Mouse (Mus musculus): Measurements from ENCODE around the gene Pnliprp2. TPM values are rescaled to one million over a fixed set of nuclear protein-coding genes. Genes with fewer than 3 reads are reported as not detected.

Gene Pnliprp2
- polyA plus RNA-seq, 1 experiment from 2014 or later = 0.12 TPM

GRCm38 (mm10) chr19:58742711-58743110 lies 16.8 kb upstream of the Pnliprp2 start:
- Histone ChIP-seq H3K4me3 (ENCODE audit: low read depth, low read length) (no peak overlapping the region), H3K27me3 (ENCODE audit: control insufficient read depth, insufficient read depth, low read length) (no peaks in the 10 kb centered on the region), H3K9me3 (ENCODE audit: control insufficient read depth, low read length) (no peaks in the 10 kb centered on the region), H3K4me1 (ENCODE audit: control insufficient read depth, insufficient read depth, low read length) (no peaks in the 10 kb centered on the region), H3K4me2 (ENCODE audit: low read depth, severe bottlenecking) (no peak overlapping the region), H3K9ac (ENCODE audit: low read length) (no peak overlapping the region), H3K27ac (replicated peaks; ENCODE audit: low read depth, low read length) (no peak overlapping the region), H3K36me3 (ENCODE audit: control insufficient read depth, insufficient read depth, low read length) (no peaks in the 10 kb centered on the region)
- ATAC-seq (ENCODE audit: insufficient number of reproducible peaks, low FRiP score, low TSS enrichment, low read depth) = no peak
- 87% methylated on average over 4 of the region's 4 CpGs for WGBS
- DNase-seq (ENCODE audit: low spot score) = no peak

GRCm38 (mm10) chr19:58743736-58744135 lies 15.8 kb upstream of the Pnliprp2 start:
- Histone ChIP-seq H3K4me2 (ENCODE audit: low read depth, severe bottlenecking) (no peak overlapping the region), H3K9me3 (ENCODE audit: control insufficient read depth, low read length) (no peaks in the 10 kb centered on the region), H3K27me3 (ENCODE audit: control insufficient read depth, insufficient read depth, low read length) (no peaks in the 10 kb centered on the region), H3K4me1 (ENCODE audit: control insufficient read depth, insufficient read depth, low read length) (no peaks in the 10 kb centered on the region), H3K9ac (ENCODE audit: low read length) (no peak overlapping the region), H3K36me3 (ENCODE audit: control insufficient read depth, insufficient read depth, low read length) (no peaks in the 10 kb centered on the region), H3K4me3 (ENCODE audit: low read depth, low read length) (no peak overlapping the region), H3K27ac (replicated peaks; ENCODE audit: low read depth, low read length) (no peak overlapping the region)
- no peak for DNase-seq (ENCODE audit: low spot score)
- 40% methylated on average over 4 of the region's 4 CpGs for WGBS
- ATAC-seq (ENCODE audit: insufficient number of reproducible peaks, low FRiP score, low TSS enrichment, low read depth) = no peak

- no peak for DNase-seq (ENCODE audit: low spot score)
- Histone ChIP-seq H3K4me3 (ENCODE audit: low read depth, low read length) (no peak overlapping the region), H3K4me1 (ENCODE audit: control insufficient read depth, insufficient read depth, low read length) (no peaks in the 10 kb centered on the region), H3K4me2 (ENCODE audit: low read depth, severe bottlenecking) (no peak overlapping the region), H3K9ac (ENCODE audit: low read length) (no peak overlapping the region), H3K27ac (replicated peaks; ENCODE audit: low read depth, low read length) (no peak overlapping the region), H3K9me3 (ENCODE audit: control insufficient read depth, low read length) (no peaks in the 10 kb centered on the region), H3K27me3 (ENCODE audit: control insufficient read depth, insufficient read depth, low read length) (no peaks in the 10 kb centered on the region), H3K36me3 (ENCODE audit: control insufficient read depth, insufficient read depth, low read length) (no peaks in the 10 kb centered on the region)
- WGBS = 88% methylated on average over 9 of the region's 9 CpGs
- ATAC-seq (ENCODE audit: insufficient number of reproducible peaks, low FRiP score, low TSS enrichment, low read depth) = no peak
Observed at GRCm38 (mm10) chr19:58747498-58748000, 12.0 kb upstream of the Pnliprp2 start.

GRCm38 (mm10) chr19:58750822-58751221 lies 8.7 kb upstream of the Pnliprp2 start:
- 84% methylated on average over 2 of the region's 2 CpGs for WGBS
- Histone ChIP-seq H3K27me3 (ENCODE audit: control insufficient read depth, insufficient read depth, low read length) (no peaks in the 10 kb centered on the region), H3K4me3 (ENCODE audit: low read depth, low read length) (no peak overlapping the region), H3K4me1 (ENCODE audit: control insufficient read depth, insufficient read depth, low read length) (no peaks in the 10 kb centered on the region), H3K9me3 (ENCODE audit: control insufficient read depth, low read length) (no peaks in the 10 kb centered on the region), H3K9ac (ENCODE audit: low read length) (no peak overlapping the region), H3K27ac (replicated peaks; ENCODE audit: low read depth, low read length) (no peak overlapping the region), H3K36me3 (ENCODE audit: control insufficient read depth, insufficient read depth, low read length) (no peaks in the 10 kb centered on the region), H3K4me2 (ENCODE audit: low read depth, severe bottlenecking) (no peak overlapping the region)
- ATAC-seq (ENCODE audit: insufficient number of reproducible peaks, low FRiP score, low TSS enrichment, low read depth) (no peak), DNase-seq (ENCODE audit: low spot score) (no peak)

DNA sequence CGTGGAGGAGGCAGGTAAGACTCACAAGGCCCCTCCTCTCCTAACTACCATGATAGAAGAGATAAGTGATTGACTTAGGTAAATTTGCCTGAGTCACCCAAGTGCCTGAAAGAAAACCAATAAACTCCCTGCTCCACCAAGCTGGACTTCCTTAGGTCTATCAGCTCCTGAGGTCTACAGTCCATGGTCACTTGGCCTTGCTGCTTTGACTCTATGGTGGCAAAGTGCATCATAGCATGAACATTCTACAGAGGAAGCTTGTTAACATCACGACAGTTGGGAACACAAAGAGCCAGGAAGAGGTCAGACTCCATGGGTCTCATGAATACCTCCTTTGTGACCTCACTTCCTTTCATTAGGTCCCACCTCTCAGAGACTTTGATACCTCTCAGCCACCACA lies 8.0 kb upstream of the Pnliprp2 start:
- Histone ChIP-seq H3K4me2 (ENCODE audit: low read depth, severe bottlenecking) (no peak overlapping the region), H3K27ac (replicated peaks; ENCODE audit: low read depth, low read length) (no peak overlapping the region), H3K9me3 (ENCODE audit: control insufficient read depth, low read length) (no peaks in the 10 kb centered on the region), H3K9ac (ENCODE audit: low read length) (no peak overlapping the region), H3K36me3 (ENCODE audit: control insufficient read depth, insufficient read depth, low read length) (no peaks in the 10 kb centered on the region), H3K27me3 (ENCODE audit: control insufficient read depth, insufficient read depth, low read length) (no peaks in the 10 kb centered on the region), H3K4me1 (ENCODE audit: control insufficient read depth, insufficient read depth, low read length) (no peaks in the 10 kb centered on the region), H3K4me3 (ENCODE audit: low read depth, low read length) (no peak overlapping the region)
- ATAC-seq (ENCODE audit: insufficient number of reproducible peaks, low FRiP score, low TSS enrichment, low read depth) = no peak
- no peak for DNase-seq (ENCODE audit: low spot score)
- 89% methylated on average over 2 of the region's 2 CpGs for WGBS

- Histone ChIP-seq H3K36me3 (ENCODE audit: control insufficient read depth, insufficient read depth, low read length) (no peaks in the 10 kb centered on the region), H3K4me1 (ENCODE audit: control insufficient read depth, insufficient read depth, low read length) (0 out of 2 replicates have a peak, but pooled peaks cover 2% of the 10 kb centered on the region), H3K27me3 (ENCODE audit: control insufficient read depth, insufficient read depth, low read length) (no peaks in the 10 kb centered on the region), H3K27ac (replicated peaks; ENCODE audit: low read depth, low read length) (no peak overlapping the region), H3K9me3 (ENCODE audit: control insufficient read depth, low read length) (no peaks in the 10 kb centered on the region), H3K4me3 (ENCODE audit: low read depth, low read length) (no peak overlapping the region), H3K9ac (ENCODE audit: low read length) (no peak overlapping the region), H3K4me2 (ENCODE audit: low read depth, severe bottlenecking) (no peak overlapping the region)
- no peak for ATAC-seq (ENCODE audit: insufficient number of reproducible peaks, low FRiP score, low TSS enrichment, low read depth)
- no peak for DNase-seq (ENCODE audit: low spot score)
- 88% methylated on average over 4 of the region's 4 CpGs for WGBS
Observed at GRCm38 (mm10) chr19:58758871-58759270, 648 bp upstream of the Pnliprp2 start.

- H3K27ac ChIP-seq (replicated peaks; ENCODE audit: low read depth, low read length) = no peak overlapping the region
- H3K36me3 ChIP-seq (ENCODE audit: control insufficient read depth, insufficient read depth, low read length) = no peaks in the 10 kb centered on the region
- DNase-seq (ENCODE audit: low spot score) = no peak
- H3K27me3 ChIP-seq (ENCODE audit: control insufficient read depth, insufficient read depth, low read length) = no peaks in the 10 kb centered on the region
- no peak overlapping the region for H3K4me2 ChIP-seq (ENCODE audit: low read depth, severe bottlenecking)
- no peak overlapping the region for H3K4me3 ChIP-seq (ENCODE audit: low read depth, low read length)
- 0 out of 2 replicates have a peak, but pooled peaks cover 2% of the 10 kb centered on the region for H3K4me1 ChIP-seq (ENCODE audit: control insufficient read depth, insufficient read depth, low read length)
- ATAC-seq (ENCODE audit: insufficient number of reproducible peaks, low FRiP score, low TSS enrichment, low read depth) = peak; percentile 57; the same call in 1 of the 2 replicates
- 12% methylated on average over 6 of the region's 6 CpGs for WGBS
- no peak overlapping the region for H3K9ac ChIP-seq (ENCODE audit: low read length)
- H3K9me3 ChIP-seq (ENCODE audit: control insufficient read depth, low read length) = no peaks in the 10 kb centered on the region
Observed at GRCm38 (mm10) chr19:58762316-58762715, 2.8 kb downstream of the Pnliprp2 start.

DNA sequence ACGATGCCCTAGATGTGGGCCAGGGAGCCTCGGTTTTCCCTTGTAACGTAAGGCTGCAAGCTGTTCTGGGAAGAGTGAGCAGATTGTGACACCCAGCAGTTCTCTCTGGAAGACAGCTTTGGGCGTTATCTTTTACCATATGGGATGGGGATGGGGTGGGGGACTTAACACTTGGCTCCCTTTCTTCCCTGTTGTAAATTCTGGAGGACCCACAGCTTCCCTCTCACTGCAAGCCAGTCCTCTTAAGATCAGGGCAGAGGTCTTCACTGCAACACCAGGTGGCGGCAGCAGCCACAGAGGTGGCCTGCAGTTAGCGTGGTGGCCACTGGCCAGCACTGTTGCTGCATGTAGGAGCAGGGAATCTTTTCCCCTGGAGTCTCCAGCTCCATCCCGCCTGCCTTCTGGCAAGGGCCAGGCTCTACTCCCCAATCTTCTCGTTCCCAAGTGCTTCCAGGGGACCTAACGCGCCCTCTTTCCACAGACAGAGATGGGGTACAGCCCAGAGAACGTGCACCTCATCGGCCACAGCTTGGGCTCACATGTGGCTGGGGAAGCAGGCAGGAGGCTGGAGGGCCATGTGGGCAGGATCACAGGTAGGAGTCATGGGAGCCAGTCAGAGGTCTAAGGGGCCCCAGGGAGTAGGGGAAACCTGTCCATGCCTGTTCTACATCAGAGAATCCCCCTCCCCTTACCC lies 3.5 kb downstream of the Pnliprp2 start:
- DNase-seq (ENCODE audit: low spot score) (peak; percentile 82), ATAC-seq (ENCODE audit: insufficient number of reproducible peaks, low FRiP score, low TSS enrichment, low read depth) (peak; percentile 60; the same call in 1 of the 2 replicates)
- no peaks in the 10 kb centered on the region for H3K36me3 ChIP-seq (ENCODE audit: control insufficient read depth, insufficient read depth, low read length)
- no peaks in the 10 kb centered on the region for H3K27me3 ChIP-seq (ENCODE audit: control insufficient read depth, insufficient read depth, low read length)
- H3K9me3 ChIP-seq (ENCODE audit: control insufficient read depth, low read length) = no peaks in the 10 kb centered on the region
- no peak overlapping the region for H3K9ac ChIP-seq (ENCODE audit: low read length)
- H3K4me1 ChIP-seq (ENCODE audit: control insufficient read depth, insufficient read depth, low read length) = 0 out of 2 replicates have a peak, but pooled peaks cover 2% of the 10 kb centered on the region
- no peak overlapping the region for H3K27ac ChIP-seq (replicated peaks; ENCODE audit: low read depth, low read length)
- 5% methylated on average over 12 of the region's 12 CpGs for WGBS
- H3K4me3 ChIP-seq (ENCODE audit: low read depth, low read length) = no peak overlapping the region
- no peak overlapping the region for H3K4me2 ChIP-seq (ENCODE audit: low read depth, severe bottlenecking)
